Mouse (Mus musculus): ENCODE measurements at regions not wholly inside any gene's neighbourhood (a gene's known extent, or its start where the extent isn't known, plus 50 kb on each side); places are given as distances from the start of the nearest gene placed in this dataset.

DNA sequence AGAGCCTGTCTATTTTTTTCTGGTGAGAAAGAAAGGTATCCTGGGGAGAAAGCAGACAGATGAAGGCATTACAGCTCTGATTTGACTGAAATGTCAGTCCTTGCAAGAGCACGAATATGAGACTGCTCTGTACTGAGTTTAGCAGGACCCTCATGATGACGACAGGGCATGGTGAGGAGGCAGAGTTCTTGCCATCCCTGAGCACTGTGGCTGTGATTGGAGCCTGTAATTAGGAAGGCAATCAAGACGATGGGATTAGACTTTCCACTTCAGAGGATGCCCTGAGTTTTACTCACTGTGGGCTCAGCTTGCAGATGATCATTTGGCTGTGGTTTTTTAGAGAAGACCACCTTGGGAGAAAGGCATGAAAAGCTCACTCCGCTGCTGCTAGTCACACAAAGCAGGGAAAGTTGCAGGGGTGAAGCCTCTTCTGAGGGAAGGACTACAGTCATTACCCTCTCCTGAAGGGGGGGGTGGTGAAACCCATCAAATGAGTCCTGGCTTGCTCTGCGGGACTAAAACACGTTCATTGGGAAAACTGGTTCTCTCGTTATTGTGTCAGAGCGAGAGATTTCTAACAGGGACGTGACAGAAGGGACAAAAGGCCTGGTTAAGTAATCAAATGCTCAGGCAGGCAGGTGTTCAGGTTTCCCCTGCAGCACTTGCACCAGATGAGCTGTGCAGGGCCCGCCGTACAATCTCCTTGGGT is 132.9 kb upstream of the Fam241a start:
- no peak for TF ChIP-seq CTCF (IDR thresholded peaks at IDR 0.05)
- TF ChIP-seq EP300 (IDR thresholded peaks at IDR 0.05), result no peak
- Histone ChIP-seq H3K4me1 (ENCODE audit: insufficient read depth, low read depth, low read length) (no peaks in the 10 kb centered on the region), H3K9ac (replicated peaks; ENCODE audit: low read depth) (no peak overlapping the region), H3K4me3 (ENCODE audit: low read depth, low read length) (no peak overlapping the region), H3K4me2 (replicated peaks; ENCODE audit: low read depth, low read length) (no peak overlapping the region), H3K9me3 (ENCODE audit: low read length) (no peaks in the 10 kb centered on the region), H3K36me3 (ENCODE audit: insufficient read depth, low read length) (no peaks in the 10 kb centered on the region), H3K27me3 (replicated peaks; ENCODE audit: insufficient read depth, low read length) (no peaks in the 10 kb centered on the region), H3K27ac (ENCODE audit: low read length) (no peak overlapping the region)
- WGBS, result 42% methylated on average over 11 of the region's 11 CpGs
- no peak for DNase-seq (ENCODE audit: low spot score)
- ATAC-seq, result no peak

DNA sequence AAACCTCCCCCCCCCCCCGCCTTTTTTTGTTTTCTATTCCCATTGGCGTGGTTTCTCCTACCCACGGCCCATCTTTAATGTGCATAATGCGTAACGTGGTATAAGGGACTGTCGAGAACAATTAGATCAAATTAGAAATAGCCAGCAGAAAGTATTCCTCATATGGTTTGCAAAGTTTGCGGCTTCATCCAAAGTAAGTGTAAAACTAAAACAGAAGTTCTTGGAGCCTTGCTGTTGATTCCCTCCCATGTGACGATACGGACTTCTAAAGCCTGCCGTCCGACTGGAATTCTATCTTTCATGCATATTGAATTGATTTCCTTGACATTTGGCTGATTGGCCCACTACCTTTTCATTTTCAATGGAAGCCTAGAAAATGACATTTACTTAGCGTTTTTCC is 128.7 kb upstream of the Fam241a start:
- no peak for TF ChIP-seq EP300 (IDR thresholded peaks at IDR 0.05)
- TF ChIP-seq CTCF (IDR thresholded peaks at IDR 0.05), result no peak
- no peak overlapping the region for H3K4me2 ChIP-seq (replicated peaks; ENCODE audit: low read depth, low read length)

DNA sequence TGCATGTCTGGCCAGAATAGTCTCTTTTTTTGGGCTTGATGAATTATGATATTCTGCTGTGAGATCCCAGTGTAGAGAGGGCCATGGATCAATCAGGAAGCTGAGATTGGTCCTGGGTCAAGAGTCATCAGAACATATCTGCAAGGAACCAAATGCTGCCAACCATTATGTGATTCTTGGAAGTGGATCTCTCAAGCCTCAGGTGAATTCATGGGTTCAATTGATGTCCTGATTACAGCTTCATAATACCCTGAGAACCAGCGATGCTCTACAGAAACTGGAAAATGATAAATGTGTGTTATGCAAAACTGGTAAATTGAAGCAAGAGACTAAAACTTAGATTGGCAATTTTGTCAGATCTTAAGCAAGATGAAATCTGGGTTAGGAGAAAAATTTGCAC is 118.8 kb upstream of the Fam241a start:
- no peak for ATAC-seq
- WGBS, result 70% methylated on average over 1 of the region's 1 CpGs

More for the DNA sequence above, 128.7 kb upstream of the Fam241a start:
- WGBS, result 88% methylated on average over 12 of the region's 12 CpGs
- Histone ChIP-seq H3K27ac (ENCODE audit: low read length) (no peak overlapping the region), H3K27me3 (replicated peaks; ENCODE audit: insufficient read depth, low read length) (no peaks in the 10 kb centered on the region), H3K4me1 (ENCODE audit: insufficient read depth, low read depth, low read length) (no peaks in the 10 kb centered on the region), H3K9ac (replicated peaks; ENCODE audit: low read depth) (no peak overlapping the region), H3K36me3 (ENCODE audit: insufficient read depth, low read length) (no peaks in the 10 kb centered on the region), H3K9me3 (ENCODE audit: low read length) (no peaks in the 10 kb centered on the region), H3K4me3 (ENCODE audit: low read depth, low read length) (no peak overlapping the region)
- no peak for ATAC-seq
- DNase-seq (ENCODE audit: low spot score), result no peak

DNA sequence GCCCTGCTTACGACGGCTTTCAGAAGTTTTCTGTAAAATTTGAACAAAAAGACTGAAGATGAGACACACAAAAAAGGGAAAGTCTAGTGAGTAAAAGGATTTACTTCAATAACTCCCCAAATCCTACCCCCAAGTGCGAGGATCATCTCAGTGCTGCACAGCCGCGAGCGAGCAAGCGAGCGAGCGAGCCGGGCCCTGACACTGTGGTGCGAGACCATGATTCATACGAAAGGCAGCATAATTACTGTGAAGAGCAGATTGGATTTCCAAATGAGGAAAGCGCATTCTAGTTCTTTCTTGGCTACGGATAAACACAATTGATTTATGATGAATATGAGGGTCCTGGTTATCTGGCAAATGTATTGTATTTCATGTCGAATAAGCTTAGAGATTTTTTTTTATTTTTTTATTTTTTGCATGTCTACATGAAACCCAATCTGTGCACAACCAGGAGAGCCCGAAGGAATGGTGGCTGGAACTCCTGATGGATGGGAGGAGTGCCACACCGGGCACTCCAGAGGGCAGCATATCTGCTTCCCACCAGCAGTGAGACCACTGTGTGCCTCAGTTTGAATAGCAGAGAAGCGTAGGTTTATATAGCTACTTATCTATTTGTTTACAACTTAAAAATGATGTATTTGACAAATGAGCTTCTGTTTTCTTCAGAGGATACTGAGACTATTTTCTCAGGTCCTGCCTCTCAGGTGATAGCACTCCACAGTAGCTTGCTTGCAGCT is 106.9 kb upstream of the Fam241a start:
- Histone ChIP-seq H3K9ac (replicated peaks; ENCODE audit: low read depth) (no peak overlapping the region), H3K9me3 (ENCODE audit: low read length) (no peaks in the 10 kb centered on the region), H3K4me2 (replicated peaks; ENCODE audit: low read depth, low read length) (no peak overlapping the region), H3K36me3 (ENCODE audit: insufficient read depth, low read length) (no peaks in the 10 kb centered on the region), H3K4me3 (ENCODE audit: low read depth, low read length) (no peak overlapping the region), H3K27me3 (replicated peaks; ENCODE audit: insufficient read depth, low read length) (no peaks in the 10 kb centered on the region), H3K27ac (ENCODE audit: low read length) (no peak overlapping the region), H3K4me1 (ENCODE audit: insufficient read depth, low read depth, low read length) (no peaks in the 10 kb centered on the region)
- no peak for TF ChIP-seq EP300 (IDR thresholded peaks at IDR 0.05)
- no peak for TF ChIP-seq CTCF (IDR thresholded peaks at IDR 0.05)
- ATAC-seq, result no peak
- 75% methylated on average over 18 of the region's 18 CpGs for WGBS
- DNase-seq (ENCODE audit: low spot score), result no peak

More for the DNA sequence above, 118.8 kb upstream of the Fam241a start:
- Histone ChIP-seq H3K4me3 (ENCODE audit: low read depth, low read length) (no peak overlapping the region), H3K27me3 (replicated peaks; ENCODE audit: insufficient read depth, low read length) (no peaks in the 10 kb centered on the region), H3K4me1 (ENCODE audit: insufficient read depth, low read depth, low read length) (no peaks in the 10 kb centered on the region), H3K27ac (ENCODE audit: low read length) (no peak overlapping the region), H3K4me2 (replicated peaks; ENCODE audit: low read depth, low read length) (no peak overlapping the region), H3K9me3 (ENCODE audit: low read length) (no peaks in the 10 kb centered on the region), H3K9ac (replicated peaks; ENCODE audit: low read depth) (no peak overlapping the region), H3K36me3 (ENCODE audit: insufficient read depth, low read length) (no peaks in the 10 kb centered on the region)
- no peak for TF ChIP-seq CTCF (IDR thresholded peaks at IDR 0.05)
- TF ChIP-seq EP300 (IDR thresholded peaks at IDR 0.05), result no peak
- no peak for DNase-seq (ENCODE audit: low spot score)

DNA sequence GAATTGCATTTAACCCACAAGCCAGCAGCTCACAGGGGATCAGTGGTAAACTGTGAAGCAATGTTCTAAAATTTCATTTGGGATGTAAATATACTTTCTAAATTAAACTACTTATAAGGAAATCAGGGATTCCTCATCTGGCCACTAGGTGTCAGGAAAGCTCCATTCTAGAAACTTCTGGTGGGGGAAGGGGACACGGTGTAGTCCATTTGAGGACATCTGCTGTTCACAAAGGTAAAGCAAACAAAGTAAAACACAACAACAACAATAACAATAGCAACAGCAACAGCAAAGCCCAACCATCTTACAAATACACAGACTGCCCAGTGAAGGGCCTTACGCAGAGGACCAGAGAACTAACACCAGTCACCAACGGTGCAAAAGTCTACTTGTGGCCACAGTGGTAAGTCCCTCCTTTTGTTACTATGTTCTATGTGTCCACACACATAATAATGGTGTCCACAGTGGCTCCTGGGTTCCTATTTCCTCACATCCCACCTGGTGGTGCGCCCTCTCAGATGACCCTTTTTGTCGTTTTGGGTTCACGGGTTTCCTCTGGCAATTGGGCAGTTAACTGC is 105.9 kb upstream of the Fam241a start:
- no peaks in the 10 kb centered on the region for H3K4me1 ChIP-seq (ENCODE audit: insufficient read depth, low read depth, low read length)
- peak; percentile 79 for TF ChIP-seq CTCF (IDR thresholded peaks at IDR 0.05)
- TF ChIP-seq EP300 (IDR thresholded peaks at IDR 0.05), result no peak
- H3K27me3 ChIP-seq (replicated peaks; ENCODE audit: insufficient read depth, low read length), result no peaks in the 10 kb centered on the region
- DNase-seq (ENCODE audit: low spot score) (peak; percentile 62), ATAC-seq (no peak)
- H3K9ac ChIP-seq (replicated peaks; ENCODE audit: low read depth), result no peak overlapping the region
- no peak overlapping the region for H3K4me3 ChIP-seq (ENCODE audit: low read depth, low read length)
- no peaks in the 10 kb centered on the region for H3K9me3 ChIP-seq (ENCODE audit: low read length)
- 70% methylated on average over 6 of the region's 6 CpGs for WGBS
- no peaks in the 10 kb centered on the region for H3K36me3 ChIP-seq (ENCODE audit: insufficient read depth, low read length)
- no peak overlapping the region for H3K4me2 ChIP-seq (replicated peaks; ENCODE audit: low read depth, low read length)
- H3K27ac ChIP-seq (ENCODE audit: low read length), result no peak overlapping the region

DNA sequence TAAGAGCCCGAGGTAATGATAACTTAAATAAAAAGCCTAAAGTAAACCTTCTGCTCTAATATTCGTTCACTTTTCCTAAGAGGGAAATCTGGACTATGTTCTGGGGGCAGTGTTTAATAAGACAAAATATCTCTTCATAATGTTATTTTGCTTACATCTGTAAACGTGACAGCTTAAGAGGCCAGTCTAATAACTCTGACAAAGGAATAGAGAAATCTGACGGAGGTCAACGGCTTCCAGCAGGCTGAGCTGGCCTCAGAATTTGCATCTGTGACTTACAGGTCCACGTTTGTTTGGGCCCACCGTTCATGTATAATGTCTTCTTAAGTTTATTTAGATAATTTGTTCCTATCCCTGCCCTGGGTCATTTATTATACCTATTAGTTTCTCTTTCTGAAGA is 99.6 kb upstream of the Fam241a start:
- H3K4me1 ChIP-seq (ENCODE audit: insufficient read depth, low read depth, low read length), result no peaks in the 10 kb centered on the region
- H3K4me3 ChIP-seq (ENCODE audit: low read depth, low read length), result no peak overlapping the region
- H3K27me3 ChIP-seq (replicated peaks; ENCODE audit: insufficient read depth, low read length), result no peaks in the 10 kb centered on the region
- no peak overlapping the region for H3K4me2 ChIP-seq (replicated peaks; ENCODE audit: low read depth, low read length)
- H3K27ac ChIP-seq (ENCODE audit: low read length), result no peak overlapping the region
- DNase-seq (ENCODE audit: low spot score) (no peak), ATAC-seq (no peak)
- WGBS, result 36% methylated on average over 7 of the region's 7 CpGs
- no peak overlapping the region for H3K9ac ChIP-seq (replicated peaks; ENCODE audit: low read depth)
- H3K9me3 ChIP-seq (ENCODE audit: low read length), result no peaks in the 10 kb centered on the region
- TF ChIP-seq EP300 (IDR thresholded peaks at IDR 0.05), result no peak
- no peak for TF ChIP-seq CTCF (IDR thresholded peaks at IDR 0.05)
- H3K36me3 ChIP-seq (ENCODE audit: insufficient read depth, low read length), result no peaks in the 10 kb centered on the region

All from lung, postnatal 0 days (tissue).